In genomic region chr4:53416928-53417327, GRCm38 (mm10) we compare ENCODE assay signal across 13 mouse cellular contexts. TPM values are rescaled to one million over a fixed set of nuclear protein-coding genes. Genes with fewer than 3 reads are reported as not detected.
DNase-seq lines count a peak whose midpoint lies in the region; ATAC-seq and TF ChIP-seq lines count a peak whose summit lies in the region.
"Had no signal": no experiment of that assay in that cellular context is flagged by ENCODE, and none has a peak within 500 bp of the region (broad histone marks: within the 10 kb centered on the region; RNA-seq: fewer than 3 reads in every experiment).

No protein-coding gene starts in this region.

- no peaks in the 10 kb centered on the region for H3K36me3 ChIP-seq in heart, embryonic 12.5 days
- H3K36me3 ChIP-seq in lung, postnatal 0 days (ENCODE audit: insufficient read depth, low read length), result no peaks in the 10 kb centered on the region
- H3K36me3 ChIP-seq in stomach, embryonic 15.5 days, result no peaks in the 10 kb centered on the region
- H3K36me3 ChIP-seq: forebrain, embryonic 10.5 days had no signal

- no peak for TF ChIP-seq POLR2A in lung, adult 2 months (IDR thresholded peaks at IDR 0.05; ENCODE audit: borderline replicate concordance, extremely low read depth, low read depth, low read length)
- TF ChIP-seq POLR2A in cerebellum, adult 2 months (IDR thresholded peaks at IDR 0.05; ENCODE audit: borderline replicate concordance, insufficient read depth, low read length), result no peak

- no peak overlapping the region for H3K4me2 ChIP-seq in heart, embryonic 12.5 days
- no peak overlapping the region for H3K4me2 ChIP-seq in lung, postnatal 0 days (replicated peaks; ENCODE audit: low read depth, low read length)
- no peak overlapping the region for H3K4me2 ChIP-seq in stomach, embryonic 15.5 days

- H3K9ac ChIP-seq in heart, embryonic 12.5 days, result no peak overlapping the region
- no peak overlapping the region for H3K9ac ChIP-seq in lung, postnatal 0 days (replicated peaks; ENCODE audit: low read depth)
- no peak overlapping the region for H3K9ac ChIP-seq in stomach, embryonic 15.5 days

- no peak for TF ChIP-seq CTCF in lung, postnatal 0 days (IDR thresholded peaks at IDR 0.05)
- TF ChIP-seq CTCF in lung, adult 2 months (IDR thresholded peaks at IDR 0.05; ENCODE audit: insufficient read depth, low read length), result no peak
- TF ChIP-seq CTCF in cerebellum, adult 2 months (IDR thresholded peaks at IDR 0.05; ENCODE audit: borderline replicate concordance, insufficient read depth, low read depth, low read length), result no peak

- no peak for ATAC-seq in heart, embryonic 12.5 days (ENCODE audit: insufficient number of reproducible peaks, low FRiP score)
- ATAC-seq in lung, postnatal 0 days, result 0 out of 2 replicates have a peak, but pooled peaks have one; percentile 18
- ATAC-seq in stomach, embryonic 15.5 days (ENCODE audit: insufficient read depth, low FRiP score, low read depth), result peak; percentile 37; the same call in 1 of the 2 replicates

- H3K4me3 ChIP-seq in heart, embryonic 12.5 days, result no peak overlapping the region
- H3K4me3 ChIP-seq in lung, postnatal 0 days (ENCODE audit: low read depth, low read length), result no peak overlapping the region
- no peak overlapping the region for H3K4me3 ChIP-seq in lung, adult 2 months (replicated peaks; ENCODE audit: extremely low read depth, low read depth, low read length)
- H3K4me3 ChIP-seq in stomach, embryonic 15.5 days (replicated peaks), result no peak overlapping the region
- no peak overlapping the region for H3K4me3 ChIP-seq in cerebellum, adult 2 months (replicated peaks; ENCODE audit: insufficient read depth, low read depth, low read length)
- H3K4me3 ChIP-seq: forebrain, embryonic 10.5 days had no signal

- 66% methylated on average over 7 of the region's 7 CpGs for whole genome bisulfite sequencing in heart, embryonic 12.5 days
- 56% methylated on average over 7 of the region's 7 CpGs for WGBS in lung, postnatal 0 days
- WGBS in lung, adult 2 months, result 51% methylated on average over 7 of the region's 7 CpGs
- 57% methylated on average over 7 of the region's 7 CpGs for WGBS in stomach, embryonic 15.5 days
- WGBS in cerebellum, adult 2 months, result 80% methylated on average over 7 of the region's 7 CpGs

- TF ChIP-seq EP300 in lung, postnatal 0 days (IDR thresholded peaks at IDR 0.05), result no peak

- DNase-seq in heart, adult 18-20 months, result peak; percentile 54 to 72
- peak; percentile 7 for DNase-seq in lung, postnatal 0 days (ENCODE audit: low spot score)
- no peak for DNase-seq in lung, adult 2 months
- DNase-seq in gastrocnemius, postnatal 25 days, result peak; percentile 36
- no peak for DNase-seq in cerebellum, adult 2 months
- no peak for DNase-seq in right cerebral cortex, postnatal 10 days (ENCODE audit: low spot score in 2 of 2)
- DNase-seq: cerebellum, postnatal 36 days; kidney, adult 9 months; retina, postnatal 1 day had no signal

- no peak overlapping the region for H3K27ac ChIP-seq in heart, embryonic 12.5 days (ENCODE audit: poor library complexity, severe bottlenecking)
- no peak overlapping the region for H3K27ac ChIP-seq in lung, postnatal 0 days (ENCODE audit: low read length)
- H3K27ac ChIP-seq in stomach, embryonic 15.5 days, result peak overlapping the region; percentile 80; the same call in 1 of the 2 replicates
- no peak overlapping the region for H3K27ac ChIP-seq in cerebellum, adult 2 months (ENCODE audit: insufficient read depth, low read length)
- H3K27ac ChIP-seq: forebrain, embryonic 10.5 days; macrophage had no signal

- H3K27me3 ChIP-seq in heart, embryonic 12.5 days (replicated peaks), result no peaks in the 10 kb centered on the region
- H3K27me3 ChIP-seq in lung, postnatal 0 days (replicated peaks; ENCODE audit: insufficient read depth, low read length), result no peaks in the 10 kb centered on the region
- H3K27me3 ChIP-seq in stomach, embryonic 15.5 days (replicated peaks), result no peaks in the 10 kb centered on the region
- no peaks in the 10 kb centered on the region for H3K27me3 ChIP-seq in cerebellum, adult 2 months (ENCODE audit: control insufficient read depth, insufficient read depth, low read length)

- H3K4me1 ChIP-seq in heart, embryonic 12.5 days (replicated peaks), result peaks cover 7% of the 10 kb centered on the region
- no peaks in the 10 kb centered on the region for H3K4me1 ChIP-seq in lung, postnatal 0 days (ENCODE audit: insufficient read depth, low read depth, low read length)
- H3K4me1 ChIP-seq in lung, adult 2 months (ENCODE audit: control insufficient read depth, insufficient read depth, low read length), result no peaks in the 10 kb centered on the region
- 0 out of 2 replicates have a peak, but pooled peaks cover 7% of the 10 kb centered on the region for H3K4me1 ChIP-seq in stomach, embryonic 15.5 days
- H3K4me1 ChIP-seq in cerebellum, adult 2 months (ENCODE audit: control insufficient read depth, insufficient read depth, low read length), result peaks cover 2% of the 10 kb centered on the region; the same call in 1 of the 2 replicates

- H3K9me3 ChIP-seq in heart, embryonic 12.5 days (replicated peaks), result no peaks in the 10 kb centered on the region
- no peaks in the 10 kb centered on the region for H3K9me3 ChIP-seq in lung, postnatal 0 days (ENCODE audit: low read length)
- no peaks in the 10 kb centered on the region for H3K9me3 ChIP-seq in stomach, embryonic 15.5 days
- H3K9me3 ChIP-seq: forebrain, embryonic 10.5 days had no signal

RNA-seq across cellular contexts. Expression of gene Slc44a1, which starts 23.3 kb away (rescaled TPM):
- total RNA-seq in heart, adult 18-20 months (2021), result 10 to 100 TPM; 29.2 to 30.6 TPM
- polyA plus RNA-seq in heart, embryonic 12.5 days (2016; fragmentation: Nextera tagmentation; extraction: Ambion mirVana), result 28.7 and 30.2 TPM in 2 replicates
- 30.4 and 31.7 TPM in 2 replicates for polyA plus RNA-seq in lung, postnatal 0 days (2015; fragmentation: Nextera tagmentation; extraction: Ambion mirVana)
- polyA plus RNA-seq in lung, adult 2 months (2012; rRNA removed), result 29.0 and 45.2 TPM in 2 replicates
- 10 to 100 TPM; 16.2 to 18.6 TPM for total RNA-seq in gastrocnemius, postnatal 25 days (2021)
- polyA plus RNA-seq in stomach, embryonic 15.5 days (2015; fragmentation: Nextera tagmentation; extraction: Ambion mirVana), result 48.1 and 49.6 TPM in 2 replicates
- 77.0 and 85.3 TPM in 2 replicates for polyA plus RNA-seq in cerebellum, adult 2 months (2012; rRNA removed)

Comparison
In these comparisons a context has a peak if more than half of its experiments do, and no peak if none do; other contexts are left out.
1. DNase-seq: peak in heart, adult 18-20 months (2 of 2), lung, postnatal 0 days (single experiment) and gastrocnemius, postnatal 25 days (single experiment); none in lung, adult 2 months (single experiment), cerebellum, adult 2 months (0 of 2) and right cerebral cortex, postnatal 10 days (0 of 2).